Mouse (Mus musculus): ENCODE data around the gene Jun. TPM values are rescaled to one million over a fixed set of nuclear protein-coding genes. Genes with fewer than 3 reads are reported as not detected.

Gene Jun
- polyA plus RNA-seq (2014; fragmentation: Nextera tagmentation; extraction: Ambion mirVana): 25.6 and 25.7 TPM in 2 replicates

DNA sequence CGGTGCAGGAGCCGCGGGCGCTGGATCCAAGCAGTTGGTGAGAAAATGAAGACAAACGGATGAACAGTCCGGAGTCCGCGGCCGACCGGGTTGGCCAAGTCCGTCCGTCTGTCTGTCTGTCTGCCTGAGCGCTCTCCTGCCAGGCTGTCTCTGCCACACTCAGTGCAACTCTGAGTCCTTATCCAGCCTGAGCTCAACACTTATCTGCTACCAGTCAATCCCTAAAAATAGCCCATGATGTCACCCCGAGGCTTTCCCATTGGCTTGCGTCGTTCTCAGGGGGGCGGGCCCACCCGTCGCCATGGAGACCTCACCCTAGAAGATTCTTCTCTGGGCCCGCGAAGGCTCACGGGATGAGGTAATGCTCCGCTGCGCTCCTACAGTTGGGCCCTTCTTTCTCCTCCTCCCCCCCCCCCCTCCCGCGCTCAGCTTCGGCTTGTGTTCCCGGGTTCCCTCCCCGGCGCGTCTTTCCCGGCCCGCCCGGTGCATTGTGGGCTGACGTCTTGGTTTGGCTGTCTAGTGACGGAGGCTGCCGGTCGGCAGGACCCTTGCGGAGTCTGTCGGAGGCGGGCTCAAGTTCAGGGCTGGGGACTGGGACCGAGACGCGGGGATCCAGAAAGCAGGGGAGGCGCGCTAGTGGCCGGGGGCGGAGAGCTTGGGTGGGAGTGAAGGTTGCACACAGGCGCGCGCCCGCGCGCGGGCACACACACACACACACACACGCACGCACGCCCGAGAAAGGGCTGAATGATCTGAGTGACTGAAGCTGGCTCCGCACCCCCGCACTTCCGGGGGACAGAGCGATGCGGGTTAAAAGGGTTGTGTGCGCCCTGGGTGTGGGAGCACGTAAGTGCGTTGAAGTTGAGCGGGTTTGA, at the start of gene Jun:
Gene Jun (minus strand): TSS at position 198 of the 875 bp plus-strand sequence.
- H3K9me3 ChIP-seq (ENCODE audit: control insufficient read depth, low read length): no peaks in the 10 kb centered on the region
- DNase-seq (ENCODE audit: low spot score): peak; percentile 100

DNA sequence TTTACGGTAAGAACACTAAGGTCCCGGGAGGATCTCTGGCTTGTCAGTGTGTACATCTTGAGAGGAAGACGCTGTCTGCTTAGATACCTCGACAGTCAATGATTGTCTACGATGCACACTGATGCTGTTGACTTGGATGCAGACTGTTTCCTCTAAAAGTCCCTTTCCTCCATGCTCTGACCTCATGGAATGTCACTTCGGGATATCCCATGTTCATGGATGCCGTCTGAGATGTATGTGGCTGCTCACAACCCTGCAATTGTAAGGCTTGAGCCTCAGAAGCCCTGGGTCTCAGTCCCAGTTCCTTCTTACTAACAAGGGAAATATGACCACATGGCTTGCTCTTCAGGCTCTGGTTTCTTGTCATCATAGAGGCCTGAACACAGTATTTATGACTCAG, 49.7 kb upstream of the Jun start:
- Histone ChIP-seq H3K4me3 (ENCODE audit: low read depth, low read length) (no peak overlapping the region), H3K36me3 (ENCODE audit: control insufficient read depth, insufficient read depth, low read length) (no peaks in the 10 kb centered on the region), H3K9ac (ENCODE audit: low read depth, low read length) (no peak overlapping the region), H3K27ac (ENCODE audit: low read depth, low read length) (no peak overlapping the region), H3K9me3 (ENCODE audit: control insufficient read depth, low read length) (no peaks in the 10 kb centered on the region), H3K4me2 (replicated peaks; ENCODE audit: low read depth, low read length) (no peak overlapping the region), H3K4me1 (replicated peaks; ENCODE audit: control insufficient read depth, insufficient read depth, low read length) (no peaks in the 10 kb centered on the region), H3K27me3 (ENCODE audit: control insufficient read depth, insufficient read depth, low read length) (no peaks in the 10 kb centered on the region)
- WGBS: 95% methylated on average over 7 of the region's 7 CpGs
- DNase-seq (ENCODE audit: low spot score) (no peak), ATAC-seq (ENCODE audit: low FRiP score) (no peak)

More for the DNA sequence above, at the start of gene Jun:
- Histone ChIP-seq H3K27me3 (ENCODE audit: control insufficient read depth, insufficient read depth, low read length) (no peaks in the 10 kb centered on the region), H3K4me1 (replicated peaks; ENCODE audit: control insufficient read depth, insufficient read depth, low read length) (peaks cover 3% of the 10 kb centered on the region; the same call in 1 of the 2 replicates), H3K9ac (ENCODE audit: low read depth, low read length) (peak within 1 kb of the TSS; percentile 92), H3K4me3 (ENCODE audit: low read depth, low read length) (peak within 1 kb of the TSS; percentile 83), H3K4me2 (replicated peaks; ENCODE audit: low read depth, low read length) (peak within 1 kb of the TSS; percentile 96), H3K36me3 (ENCODE audit: control insufficient read depth, insufficient read depth, low read length) (no peaks in the 10 kb centered on the region), H3K27ac (ENCODE audit: low read depth, low read length) (peak within 1 kb of the TSS; percentile 97)
- WGBS: under 1% methylated on average over 61 of the region's 68 CpGs
- peak; percentile 94 for ATAC-seq (ENCODE audit: low FRiP score)

DNA sequence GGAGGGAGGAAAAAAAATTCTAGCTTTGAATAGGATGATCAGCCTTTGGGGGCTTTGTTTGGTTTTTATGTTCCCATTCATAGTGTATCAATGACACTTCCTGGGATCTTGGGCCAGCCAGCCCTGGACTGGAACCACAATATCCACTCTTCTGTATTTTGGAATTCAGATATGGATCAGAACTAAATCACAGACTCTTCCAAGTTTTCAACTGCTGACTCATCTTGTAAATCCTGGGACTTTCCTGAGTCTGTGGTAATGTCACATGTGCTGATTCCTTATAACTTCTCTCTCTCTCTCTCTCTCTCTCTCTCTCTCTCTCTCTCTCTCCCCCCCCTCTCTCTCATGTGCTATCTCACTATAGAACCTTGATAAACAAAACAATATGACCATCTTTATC, 48.7 kb upstream of the Jun start:
- Histone ChIP-seq H3K9me3 (ENCODE audit: control insufficient read depth, low read length) (no peaks in the 10 kb centered on the region), H3K27me3 (ENCODE audit: control insufficient read depth, insufficient read depth, low read length) (no peaks in the 10 kb centered on the region), H3K4me3 (ENCODE audit: low read depth, low read length) (no peak overlapping the region), H3K4me1 (replicated peaks; ENCODE audit: control insufficient read depth, insufficient read depth, low read length) (no peaks in the 10 kb centered on the region), H3K36me3 (ENCODE audit: control insufficient read depth, insufficient read depth, low read length) (no peaks in the 10 kb centered on the region), H3K27ac (ENCODE audit: low read depth, low read length) (no peak overlapping the region), H3K9ac (ENCODE audit: low read depth, low read length) (no peak overlapping the region), H3K4me2 (replicated peaks; ENCODE audit: low read depth, low read length) (no peak overlapping the region)
- no peak for DNase-seq (ENCODE audit: low spot score)
- no peak for ATAC-seq (ENCODE audit: low FRiP score)

DNA sequence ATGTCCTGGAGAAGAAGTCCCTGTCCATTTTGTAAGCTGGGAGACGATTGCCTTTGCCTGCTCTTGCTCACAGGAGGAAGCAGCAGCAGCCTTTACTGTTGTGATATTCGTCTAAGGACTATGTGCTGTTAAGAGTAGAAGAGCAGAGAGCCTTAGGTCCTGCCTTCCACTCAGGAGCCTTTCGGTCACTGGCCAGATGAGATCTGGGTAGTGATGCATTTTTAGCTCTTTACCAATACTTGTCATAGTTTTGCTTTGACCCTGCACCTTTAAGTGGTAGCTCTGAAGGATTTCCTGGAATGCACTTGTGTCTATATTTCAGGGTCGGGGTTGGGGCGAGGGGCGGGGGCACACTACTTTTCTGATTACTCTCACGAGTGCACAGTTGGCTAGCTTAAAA, 47.4 kb upstream of the Jun start:
- 68% methylated on average over 7 of the region's 7 CpGs for WGBS
- H3K4me2 ChIP-seq (replicated peaks; ENCODE audit: low read depth, low read length): no peak overlapping the region
- H3K36me3 ChIP-seq (ENCODE audit: control insufficient read depth, insufficient read depth, low read length): no peaks in the 10 kb centered on the region
- H3K4me3 ChIP-seq (ENCODE audit: low read depth, low read length): no peak overlapping the region
- H3K27ac ChIP-seq (ENCODE audit: low read depth, low read length): no peak overlapping the region
- no peaks in the 10 kb centered on the region for H3K9me3 ChIP-seq (ENCODE audit: control insufficient read depth, low read length)
- no peak for DNase-seq (ENCODE audit: low spot score)
- H3K4me1 ChIP-seq (replicated peaks; ENCODE audit: control insufficient read depth, insufficient read depth, low read length): no peaks in the 10 kb centered on the region
- H3K9ac ChIP-seq (ENCODE audit: low read depth, low read length): no peak overlapping the region
- no peaks in the 10 kb centered on the region for H3K27me3 ChIP-seq (ENCODE audit: control insufficient read depth, insufficient read depth, low read length)
- ATAC-seq (ENCODE audit: low FRiP score): no peak

DNA sequence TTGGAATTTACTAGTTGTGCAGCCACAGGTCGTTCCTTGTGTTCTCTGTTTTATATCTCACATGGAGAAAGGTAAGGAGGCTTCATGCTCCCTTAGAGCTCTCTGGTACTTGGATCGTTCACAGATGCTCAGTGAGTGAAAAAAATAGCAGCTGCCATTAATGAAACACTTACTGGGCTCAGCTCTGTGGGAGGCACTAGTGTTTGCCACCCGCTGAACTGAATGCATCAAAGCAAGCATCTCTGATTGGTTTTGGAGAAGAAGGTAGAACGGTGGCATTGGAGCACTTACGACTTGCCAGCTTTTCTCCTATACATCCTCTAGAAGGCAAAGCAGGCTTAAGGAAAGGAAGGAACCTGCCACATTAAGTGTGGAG, 46.7 kb upstream of the Jun start:
- H3K27me3 ChIP-seq (ENCODE audit: control insufficient read depth, insufficient read depth, low read length): no peaks in the 10 kb centered on the region
- H3K36me3 ChIP-seq (ENCODE audit: control insufficient read depth, insufficient read depth, low read length): no peaks in the 10 kb centered on the region
- no peak overlapping the region for H3K27ac ChIP-seq (ENCODE audit: low read depth, low read length)
- H3K9me3 ChIP-seq (ENCODE audit: control insufficient read depth, low read length): no peaks in the 10 kb centered on the region
- 69% methylated on average over 5 of the region's 5 CpGs for WGBS
- no peak for DNase-seq (ENCODE audit: low spot score)
- no peak overlapping the region for H3K9ac ChIP-seq (ENCODE audit: low read depth, low read length)
- ATAC-seq (ENCODE audit: low FRiP score): no peak
- no peaks in the 10 kb centered on the region for H3K4me1 ChIP-seq (replicated peaks; ENCODE audit: control insufficient read depth, insufficient read depth, low read length)
- H3K4me3 ChIP-seq (ENCODE audit: low read depth, low read length): no peak overlapping the region
- no peak overlapping the region for H3K4me2 ChIP-seq (replicated peaks; ENCODE audit: low read depth, low read length)

DNA sequence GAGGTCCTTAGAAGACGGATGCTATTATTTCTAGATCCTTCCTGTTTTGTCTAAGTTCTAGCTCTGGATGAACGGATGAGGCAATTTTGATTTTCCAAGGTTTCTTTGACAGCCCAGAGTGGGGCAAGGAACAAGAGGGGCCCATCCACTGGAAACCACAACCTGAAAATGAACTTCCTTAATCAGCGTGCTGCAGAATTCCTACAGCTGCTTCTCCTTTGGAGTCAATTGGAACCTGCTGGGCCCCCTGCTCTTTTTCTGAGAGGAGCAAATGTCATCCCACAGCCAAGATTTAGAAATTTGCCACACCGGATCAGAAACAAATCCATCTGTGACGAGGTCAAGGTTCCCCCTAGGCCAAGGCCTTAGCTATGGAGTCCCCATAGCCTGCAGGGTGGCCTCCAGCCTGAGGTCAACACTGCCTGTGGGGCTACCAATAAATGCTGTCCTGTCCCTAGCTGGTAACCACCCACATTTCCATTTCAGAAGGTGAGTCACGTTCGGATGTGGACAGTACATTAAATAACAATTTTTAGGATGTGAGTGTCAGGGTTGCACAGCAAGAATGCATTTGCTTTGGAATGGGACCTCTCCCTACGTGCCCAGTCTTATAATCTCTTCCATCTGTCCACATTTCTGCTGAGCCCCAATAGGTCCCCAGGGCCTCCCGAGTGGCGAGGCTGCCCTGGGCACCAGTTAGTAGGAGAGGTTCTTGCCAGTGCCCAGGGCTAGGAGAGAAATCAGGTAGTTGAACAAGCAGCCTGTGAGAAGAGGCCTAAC, 46.1 kb upstream of the Jun start:
- H3K4me2 ChIP-seq (replicated peaks; ENCODE audit: low read depth, low read length): no peak overlapping the region
- H3K36me3 ChIP-seq (ENCODE audit: control insufficient read depth, insufficient read depth, low read length): no peaks in the 10 kb centered on the region
- DNase-seq (ENCODE audit: low spot score): no peak
- no peaks in the 10 kb centered on the region for H3K9me3 ChIP-seq (ENCODE audit: control insufficient read depth, low read length)
- H3K27ac ChIP-seq (ENCODE audit: low read depth, low read length): no peak overlapping the region
- H3K27me3 ChIP-seq (ENCODE audit: control insufficient read depth, insufficient read depth, low read length): no peaks in the 10 kb centered on the region
- 55% methylated on average over 10 of the region's 10 CpGs for WGBS
- no peak overlapping the region for H3K9ac ChIP-seq (ENCODE audit: low read depth, low read length)
- no peak overlapping the region for H3K4me3 ChIP-seq (ENCODE audit: low read depth, low read length)
- H3K4me1 ChIP-seq (replicated peaks; ENCODE audit: control insufficient read depth, insufficient read depth, low read length): no peaks in the 10 kb centered on the region
- ATAC-seq (ENCODE audit: low FRiP score): no peak

DNA sequence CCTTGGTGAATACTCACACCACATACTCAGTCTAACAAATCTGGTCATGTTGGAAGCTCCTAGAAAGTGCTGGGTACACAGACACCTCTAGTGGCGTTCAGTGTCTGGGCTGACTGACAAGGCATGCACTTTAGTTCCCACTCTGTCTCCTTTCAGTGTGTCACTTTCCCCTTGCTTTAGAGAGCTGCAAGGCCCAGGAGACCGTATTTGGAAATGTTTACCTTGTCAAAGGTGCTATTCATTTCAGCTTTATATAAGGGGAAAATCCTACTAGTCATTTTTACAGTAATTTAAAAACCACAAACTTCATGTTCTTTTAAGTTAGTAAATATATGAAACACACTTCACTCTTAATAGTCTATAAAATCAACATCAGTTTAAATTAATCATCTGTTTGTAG, 44.7 kb upstream of the Jun start:
- no peak for ATAC-seq (ENCODE audit: low FRiP score)
- no peaks in the 10 kb centered on the region for H3K36me3 ChIP-seq (ENCODE audit: control insufficient read depth, insufficient read depth, low read length)
- 75% methylated on average over 2 of the region's 2 CpGs for WGBS
- DNase-seq (ENCODE audit: low spot score): no peak
- no peaks in the 10 kb centered on the region for H3K4me1 ChIP-seq (replicated peaks; ENCODE audit: control insufficient read depth, insufficient read depth, low read length)
- H3K4me3 ChIP-seq (ENCODE audit: low read depth, low read length): no peak overlapping the region
- no peaks in the 10 kb centered on the region for H3K9me3 ChIP-seq (ENCODE audit: control insufficient read depth, low read length)
- no peaks in the 10 kb centered on the region for H3K27me3 ChIP-seq (ENCODE audit: control insufficient read depth, insufficient read depth, low read length)
- H3K27ac ChIP-seq (ENCODE audit: low read depth, low read length): no peak overlapping the region
- H3K4me2 ChIP-seq (replicated peaks; ENCODE audit: low read depth, low read length): no peak overlapping the region
- no peak overlapping the region for H3K9ac ChIP-seq (ENCODE audit: low read depth, low read length)

DNA sequence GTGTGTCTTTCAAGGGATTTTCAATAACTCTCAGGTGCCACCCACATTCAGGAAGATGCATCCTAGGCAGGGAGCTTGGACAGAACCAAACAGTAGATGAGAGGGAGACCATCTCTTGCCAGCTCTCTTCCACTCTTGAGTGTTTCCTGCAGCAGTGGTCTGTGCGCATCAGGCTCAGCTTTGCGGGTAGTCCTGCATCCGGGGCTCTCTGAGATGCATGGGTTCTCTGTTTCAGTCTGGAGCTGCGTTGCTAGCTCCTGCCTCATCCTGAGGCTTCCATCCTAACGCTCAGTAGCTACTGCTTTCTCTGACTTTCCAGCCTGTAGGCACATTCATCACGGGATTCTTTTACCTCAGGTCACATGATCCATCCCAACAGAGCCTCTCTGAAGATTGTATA, 43.9 kb upstream of the Jun start:
- no peak overlapping the region for H3K4me2 ChIP-seq (replicated peaks; ENCODE audit: low read depth, low read length)
- no peak overlapping the region for H3K4me3 ChIP-seq (ENCODE audit: low read depth, low read length)
- H3K36me3 ChIP-seq (ENCODE audit: control insufficient read depth, insufficient read depth, low read length): no peaks in the 10 kb centered on the region
- no peak for DNase-seq (ENCODE audit: low spot score)
- no peak overlapping the region for H3K9ac ChIP-seq (ENCODE audit: low read depth, low read length)
- ATAC-seq (ENCODE audit: low FRiP score): no peak
- no peaks in the 10 kb centered on the region for H3K9me3 ChIP-seq (ENCODE audit: control insufficient read depth, low read length)
- H3K4me1 ChIP-seq (replicated peaks; ENCODE audit: control insufficient read depth, insufficient read depth, low read length): no peaks in the 10 kb centered on the region
- H3K27me3 ChIP-seq (ENCODE audit: control insufficient read depth, insufficient read depth, low read length): no peaks in the 10 kb centered on the region
- 86% methylated on average over 6 of the region's 6 CpGs for WGBS
- H3K27ac ChIP-seq (ENCODE audit: low read depth, low read length): no peak overlapping the region

All from hindbrain, embryonic 11.5 days (tissue).